Mouse (Mus musculus): ENCODE data around the gene Dhx16.
"Not testable (repeated sequence)": the region's sequence is repeated elsewhere in the genome, so short reads cannot be mapped to it uniquely, and the experiment has no call there.

Gene Dhx16

DNA sequence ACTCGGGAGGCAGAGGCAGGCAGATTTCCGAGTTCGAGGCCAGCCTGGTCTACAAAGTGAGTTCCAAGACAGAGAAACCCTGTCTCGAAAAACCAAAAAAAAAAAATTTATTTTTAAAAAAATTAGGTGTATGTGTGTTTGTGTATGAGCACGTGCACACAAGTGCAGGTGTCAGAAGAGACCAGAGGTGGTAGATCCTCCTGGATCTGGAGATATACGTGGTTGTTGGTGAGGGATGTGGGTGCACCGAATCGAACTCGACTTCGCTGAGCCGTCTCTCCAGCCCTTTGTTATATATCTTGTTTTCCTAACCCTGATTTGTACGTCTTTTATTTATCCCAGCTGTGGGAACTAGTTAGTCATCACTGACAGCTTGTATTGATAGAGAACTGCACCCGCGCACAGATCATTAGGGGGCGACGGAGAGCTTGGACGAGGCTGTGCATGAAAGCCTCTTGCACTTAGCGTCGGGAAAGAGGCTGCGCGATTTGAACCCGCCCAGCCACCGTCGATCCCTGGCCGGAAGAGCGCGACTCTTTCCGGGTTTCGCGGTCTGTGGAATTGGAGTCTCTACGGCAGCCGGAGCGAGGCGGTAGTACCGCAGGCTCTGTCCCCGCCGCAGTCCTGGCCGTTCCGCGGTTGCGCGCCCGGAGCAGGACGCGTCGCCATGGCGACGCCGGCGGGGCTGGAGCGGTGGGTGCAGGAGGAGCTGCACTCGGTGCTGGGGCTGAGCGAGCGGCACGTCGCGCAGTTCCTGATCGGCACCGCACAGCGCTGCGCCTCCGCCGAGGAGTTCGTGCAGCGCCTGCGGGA, at the start of gene Dhx16:
Gene Dhx16 (plus strand): TSS at position 575 of the 813 bp plus-strand sequence.
- peak; percentile 97 to 99 for DNase-seq

DNA sequence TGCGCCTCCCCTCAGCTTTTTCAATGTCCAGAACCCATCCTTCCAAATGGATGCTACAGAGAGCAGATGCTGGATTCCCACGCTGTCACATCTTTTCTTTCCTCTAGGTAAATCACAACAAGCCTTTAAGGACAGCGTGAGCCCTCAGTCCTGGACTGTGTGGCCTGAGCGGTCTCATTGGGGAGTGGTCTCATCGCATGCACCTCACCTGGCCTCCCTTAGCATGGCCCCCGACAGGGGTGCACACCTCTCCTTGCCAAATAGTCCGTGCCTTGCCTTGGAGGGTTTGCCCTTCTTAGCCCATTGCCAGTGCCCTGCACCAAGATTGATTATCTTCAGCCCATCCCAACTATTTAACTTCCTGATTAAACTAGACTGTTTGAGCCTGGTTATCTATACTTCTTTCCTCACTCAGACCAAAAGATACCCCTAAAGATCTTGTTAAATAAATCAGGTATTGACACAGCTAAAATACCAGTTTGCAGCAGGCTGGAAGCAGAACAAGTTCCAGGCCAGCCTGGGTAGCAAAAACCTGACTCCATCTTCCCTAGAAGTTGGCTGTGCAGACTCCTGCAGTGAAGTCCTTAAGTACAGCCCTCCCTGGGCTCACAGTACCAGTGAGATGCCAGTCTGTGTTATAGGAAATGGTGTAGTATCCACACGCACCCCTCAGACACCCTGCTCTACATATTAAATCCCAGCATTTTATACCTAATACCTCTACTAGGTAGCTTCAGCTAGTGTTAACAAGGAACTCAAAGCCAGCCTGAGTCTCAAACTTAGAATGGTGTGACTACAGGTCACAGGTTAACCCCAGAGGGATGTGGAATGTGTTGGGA, 47.0 kb upstream of the Dhx16 start:
- no peak for DNase-seq

GRCm38 (mm10) chr17:35833239-35833751, 46.3 kb upstream of the Dhx16 start:
- DNase-seq = peak; percentile 38 to 40

- DNase-seq = no peak
Measured at GRCm38 (mm10) chr17:35833894-35834293, 45.7 kb upstream of the Dhx16 start.

DNA sequence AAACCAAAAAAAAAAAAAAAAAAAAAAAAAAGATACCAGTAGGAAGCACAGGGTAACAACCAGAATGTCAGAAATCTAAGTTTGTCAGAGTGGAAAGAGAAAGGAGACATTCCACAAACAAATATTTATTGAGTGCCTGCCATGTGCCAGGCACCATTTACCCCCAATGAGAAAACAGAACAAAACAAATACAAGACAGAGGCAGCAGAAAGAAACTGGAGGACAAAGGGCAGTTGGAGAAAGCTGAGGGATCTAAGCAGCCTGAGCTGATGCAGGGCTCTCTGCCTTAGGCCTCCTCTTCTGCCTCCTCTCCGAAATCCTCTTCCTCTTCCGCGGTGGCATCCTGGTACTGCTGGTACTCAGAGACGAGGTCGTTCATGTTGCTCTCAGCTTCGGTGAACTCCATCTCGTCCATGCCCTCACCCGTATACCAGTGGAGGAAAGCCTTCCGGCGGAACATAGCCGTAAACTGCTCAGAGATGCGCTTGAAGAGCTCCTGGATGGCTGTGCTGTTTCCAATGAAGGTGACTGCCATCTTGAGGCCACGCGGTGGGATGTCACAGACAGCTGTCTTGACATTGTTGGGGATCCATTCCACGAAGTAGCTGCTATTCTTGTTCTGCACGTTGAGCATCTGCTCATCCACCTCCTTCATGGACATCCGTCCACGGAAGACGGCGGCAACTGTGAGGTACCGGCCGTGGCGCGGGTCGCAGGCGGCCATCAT, 44.8 kb upstream of the Dhx16 start:
- DNase-seq = peak in 1 of 2 experiments; percentile 68

GRCm38 (mm10) chr17:35835424-35836140, 44.0 kb upstream of the Dhx16 start:
- peak; percentile 36 to 57 for DNase-seq

- DNase-seq = peak; percentile 94 to 97
Measured at GRCm38 (mm10) chr17:35836178-35836965, 43.2 kb upstream of the Dhx16 start.

DNA sequence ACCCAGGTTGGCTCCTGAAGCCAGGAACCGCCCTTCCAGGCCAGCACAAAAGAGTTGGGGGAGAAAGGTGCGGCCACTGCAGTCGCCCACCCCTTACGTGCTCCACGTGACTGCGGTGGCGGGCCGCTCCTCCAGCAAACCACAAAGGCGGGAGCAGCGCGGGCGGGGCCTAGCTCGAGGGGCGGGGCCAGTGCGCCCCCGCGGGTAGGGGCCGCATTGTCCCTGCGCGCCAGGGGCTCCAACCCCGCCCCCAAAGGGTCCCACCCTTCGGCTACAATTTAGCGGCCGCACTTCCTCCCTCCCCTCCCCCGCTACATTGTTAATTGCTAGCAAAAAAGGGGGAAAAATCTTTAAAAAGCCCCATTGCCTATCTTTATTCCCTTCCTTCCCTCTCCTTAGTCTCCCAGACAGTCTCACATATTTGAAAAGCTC, 42.6 kb upstream of the Dhx16 start:
- peak; percentile 86 to 87 for DNase-seq

GRCm38 (mm10) chr17:35837487-35837886, 42.1 kb upstream of the Dhx16 start:
- DNase-seq = peak; percentile 72 to 82

GRCm38 (mm10) chr17:35838122-35838544, 41.5 kb upstream of the Dhx16 start, which contains the start of gene Tubb5:
Gene Tubb5, minus strand, starts transcription at chr17:35838306.
- DNase-seq = peak; percentile 97

DNA sequence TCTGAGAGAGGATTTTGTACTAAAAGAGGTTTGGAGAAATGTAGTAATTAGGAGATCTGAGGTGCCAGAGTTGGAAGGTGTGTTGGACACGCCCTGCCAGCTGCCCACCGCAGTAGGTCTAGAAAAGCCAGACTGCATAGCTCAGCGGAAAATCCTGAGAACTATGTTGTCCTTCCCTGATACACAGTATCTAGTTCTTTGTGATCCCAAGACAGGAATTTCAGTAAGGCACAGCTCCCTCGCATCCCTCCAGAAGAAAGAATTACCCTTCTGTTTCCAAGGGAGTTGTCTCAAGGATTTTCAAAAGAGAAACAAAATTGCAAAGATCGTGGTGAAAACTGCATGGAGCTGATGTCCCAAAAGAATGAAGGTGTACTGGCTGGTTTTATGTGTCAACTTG, 41.0 kb upstream of the Dhx16 start:
- DNase-seq = peak in 1 of 2 experiments; percentile 43

- DNase-seq = not testable (repeated sequence)
Measured at GRCm38 (mm10) chr17:35839002-35839401, 40.6 kb upstream of the Dhx16 start.

- no peak for DNase-seq
Measured at GRCm38 (mm10) chr17:35840561-35840960, 39.1 kb upstream of the Dhx16 start.

DNA sequence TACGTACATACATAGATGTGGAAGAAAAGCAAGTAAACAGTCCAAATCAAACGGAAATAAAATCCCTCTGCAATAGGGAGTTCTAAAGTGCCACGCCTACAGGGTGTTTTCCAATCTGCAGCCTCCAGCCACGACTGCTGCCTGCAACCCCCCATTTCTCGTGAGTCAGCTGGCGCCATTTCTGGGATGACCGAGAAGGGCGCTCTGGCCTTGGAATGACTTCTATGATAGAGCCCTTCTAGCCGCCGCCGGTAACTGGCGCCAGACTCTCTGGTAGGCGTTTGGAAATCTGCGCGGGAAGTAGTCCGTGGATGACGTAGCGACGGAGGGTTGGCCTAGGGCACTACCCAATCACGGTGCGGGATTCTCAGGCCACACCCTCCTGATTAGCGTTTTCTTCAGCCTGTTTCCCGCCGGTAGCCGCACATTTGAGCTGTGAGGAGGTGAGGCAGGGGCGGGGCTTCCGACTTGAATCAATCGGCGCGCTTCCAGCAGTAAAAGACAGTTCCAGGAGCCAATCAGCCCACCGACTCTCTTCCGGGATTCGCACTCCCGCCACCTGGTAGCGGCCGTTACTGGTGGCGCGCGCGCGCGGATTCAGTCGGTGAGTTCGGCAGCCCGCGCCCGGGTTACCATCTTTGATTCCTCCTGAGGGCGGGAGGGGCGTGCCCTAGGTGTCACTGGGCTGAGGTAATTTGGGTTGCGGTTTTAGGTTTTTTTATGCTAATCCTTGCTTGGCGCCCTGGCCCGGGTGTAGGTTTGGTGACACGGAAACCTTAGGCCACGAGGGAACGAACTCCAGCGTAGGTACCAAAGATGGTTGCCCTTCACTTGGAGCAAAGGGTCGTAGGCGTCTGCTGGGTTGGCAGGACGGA, 38.3 kb upstream of the Dhx16 start, which contains the start of gene Mdc1:
Gene Mdc1 (plus strand): TSS at position 440 of the 875 bp plus-strand sequence.
- DNase-seq = peak; percentile 99

DNA sequence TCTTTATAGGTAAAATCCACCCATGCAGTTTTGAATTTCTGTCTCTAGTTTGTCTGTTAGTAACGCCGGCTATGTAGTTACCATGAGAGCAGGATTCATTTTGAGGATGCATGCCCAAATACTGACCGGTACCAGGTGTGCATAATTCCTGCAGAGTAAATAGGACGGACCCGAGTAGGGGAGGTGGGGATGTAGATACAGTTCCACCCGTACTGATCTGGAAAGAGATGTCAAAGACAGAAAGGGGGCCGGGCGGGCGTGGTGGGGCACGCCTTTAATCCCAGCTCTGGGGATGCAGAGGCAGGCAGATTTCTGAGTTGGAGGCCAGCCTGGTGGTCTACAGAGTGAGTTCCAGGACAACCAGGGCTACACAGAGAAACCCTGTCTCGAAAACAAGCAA, 37.6 kb upstream of the Dhx16 start:
- no peak for DNase-seq

DNA sequence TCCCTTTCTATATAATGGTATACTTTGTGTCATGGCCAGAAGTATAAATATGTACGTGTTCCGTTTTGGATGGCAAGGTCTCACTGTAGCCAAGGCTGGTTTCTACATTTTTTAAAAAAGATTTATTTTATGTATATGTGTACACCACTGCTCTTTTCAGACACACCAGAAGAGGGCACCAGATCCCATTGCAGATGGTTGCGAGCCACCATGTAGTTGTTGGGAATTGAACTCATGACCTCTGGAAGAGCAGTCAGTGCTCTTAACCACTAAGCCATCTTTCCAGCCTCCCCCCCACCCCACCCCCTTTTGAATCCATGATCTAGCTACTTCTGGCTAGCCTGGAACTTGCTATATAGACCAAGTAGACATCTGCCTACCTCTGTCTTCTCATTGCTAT, 36.1 kb upstream of the Dhx16 start:
- DNase-seq = no peak

GRCm38 (mm10) chr17:35848112-35848511, 31.5 kb upstream of the Dhx16 start:
- DNase-seq = no peak

DNA sequence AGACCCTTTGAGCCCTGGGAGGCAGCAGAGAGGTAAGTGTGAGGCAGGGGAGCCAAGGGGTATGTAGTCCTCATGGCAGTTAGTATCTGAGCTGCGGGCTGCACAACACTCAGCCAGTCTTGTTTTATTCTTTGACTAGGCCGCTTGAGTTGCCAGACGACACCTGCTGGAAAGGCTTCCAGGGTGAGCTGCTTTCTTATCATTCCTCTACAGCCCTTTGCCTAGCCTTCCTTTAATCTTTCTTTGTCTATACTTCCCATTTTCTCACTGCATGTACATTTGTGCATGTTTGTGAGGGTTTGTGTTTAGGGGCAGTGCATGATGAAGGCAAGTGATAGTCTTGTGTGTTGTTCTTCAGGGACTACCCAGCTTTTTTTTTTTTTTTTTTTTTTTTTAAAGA, 28.6 kb upstream of the Dhx16 start:
- DNase-seq = no peak

DNA sequence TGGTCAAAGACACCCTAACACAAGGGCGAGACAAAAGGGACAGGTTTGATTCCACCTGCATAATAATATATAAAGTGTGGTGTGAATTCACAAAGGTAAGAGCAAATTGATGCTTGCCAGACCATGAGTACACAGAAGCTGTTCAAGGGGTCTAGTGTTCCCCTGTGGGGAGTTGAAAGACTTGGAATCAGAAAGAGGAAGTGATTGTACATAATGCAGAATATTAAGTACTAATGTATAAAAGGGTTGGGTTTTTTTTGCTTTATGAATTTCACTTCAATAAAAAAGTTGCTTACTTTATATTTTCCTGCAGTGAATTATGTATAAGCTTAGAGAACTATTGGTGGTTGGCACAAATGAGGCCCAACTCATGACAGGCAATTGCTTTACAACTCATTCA, 20.2 kb upstream of the Dhx16 start:
- no peak for DNase-seq

GRCm38 (mm10) chr17:35859835-35860234, 19.8 kb upstream of the Dhx16 start:
- no peak for DNase-seq

Measured in cerebellum, postnatal 14 days (tissue).